Mouse (Mus musculus) left cerebral cortex, postnatal 4 days (tissue): ENCODE measurements around the gene Tomm7. TPM values are rescaled to one million over a fixed set of nuclear protein-coding genes. Genes with fewer than 3 reads are reported as not detected.
A peak's percentile ranks its signal among the peaks of the same experiment; 100 is the strongest.
"Not testable (repeated sequence)": the region's sequence is repeated elsewhere in the genome, so short reads cannot be mapped to it uniquely, and the experiment has no call there.

Experiments
- DNase-seq: peaks from one replicate; pipeline ENCODE4 v3.0.0-alpha.2; 2022
- intact Hi-C: fragments of 180-260 bp; cut with DNase I; formaldehyde crosslinking; loops from one replicate; pipeline ENCODE4 v1.15.1; 2025
- total RNA-seq, 2 experiments: library from RNA; stranded (reverse); gene quantifications; 2 replicates each; pipeline ENCODE4 v1.2.3; 2021

Gene Tomm7
- total RNA-seq, 2 experiments from 2014 or later, result 54.3 to 57.5 TPM

GRCm38 (mm10) chr5:23855484-23855883, 11.5 kb upstream of the Tomm7 start:
- intact Hi-C loops, result loop anchor here (5.0 kb wide), 1 partner anchor 222 kb away; no protein-coding TSS in a partner anchor
- DNase-seq, result no peak

GRCm38 (mm10) chr5:23852916-23853315, 9.0 kb upstream of the Tomm7 start:
- DNase-seq, result peak; percentile 21
- intact Hi-C loops, result not testable (repeated sequence)

- DNase-seq, intact Hi-C loops: not testable (repeated sequence)
These were observed 7.2 kb upstream of the Tomm7 start for GRCm38 (mm10) chr5:23851160-23851555.

- DNase-seq, result peak; percentile 93
- intact Hi-C loops, result no loop called here
These were observed 6.6 kb upstream of the Tomm7 start for GRCm38 (mm10) chr5:23850345-23851159.

- DNase-seq, result no peak
- intact Hi-C loops, result no loop called here
These were observed 1.2 kb upstream of the Tomm7 start for GRCm38 (mm10) chr5:23845141-23845540.

GRCm38 (mm10) chr5:23844531-23844841, 525 bp upstream of the Tomm7 start:
- intact Hi-C loops, result no loop called here
- DNase-seq, result peak; percentile 41

GRCm38 (mm10) chr5:23838158-23838557, 5.8 kb downstream of the Tomm7 start:
- no peak for DNase-seq
- intact Hi-C loops, result no loop called here

- intact Hi-C loops, DNase-seq: not testable (repeated sequence)
These were observed 8.3 kb downstream of the Tomm7 start for GRCm38 (mm10) chr5:23835691-23836090.

GRCm38 (mm10) chr5:23830897-23831752, 12.8 kb downstream of the Tomm7 start:
- intact Hi-C loops, result no loop called here
- peak; percentile 73 for DNase-seq

- intact Hi-C loops, result no loop called here
- DNase-seq, result peak; percentile 56
These were observed 17.5 kb downstream of the Tomm7 start for GRCm38 (mm10) chr5:23826321-23827004.

- DNase-seq, result no peak
- intact Hi-C loops, result no loop called here
These were observed 19.7 kb downstream of the Tomm7 start for GRCm38 (mm10) chr5:23824171-23824733.

- no peak for DNase-seq
These were observed 21.7 kb downstream of the Tomm7 start for GRCm38 (mm10) chr5:23822306-23822705.

GRCm38 (mm10) chr5:23816681-23817080, 27.3 kb downstream of the Tomm7 start:
- intact Hi-C loops, result no loop called here
- no peak for DNase-seq

More at GRCm38 (mm10) chr5:23822306-23822705, 21.7 kb downstream of the Tomm7 start:
- intact Hi-C loops, result no loop called here

GRCm38 (mm10) chr5:23814841-23815240, 29.1 kb downstream of the Tomm7 start:
- intact Hi-C loops, result no loop called here

GRCm38 (mm10) chr5:23792726-23793125, 51.2 kb downstream of the Tomm7 start:
- DNase-seq, result no peak
- intact Hi-C loops, result no loop called here

More at GRCm38 (mm10) chr5:23814841-23815240, 29.1 kb downstream of the Tomm7 start:
- no peak for DNase-seq

- intact Hi-C loops, result no loop called here
- DNase-seq, result no peak
These were observed 54.8 kb downstream of the Tomm7 start for GRCm38 (mm10) chr5:23789078-23789612.
